Mouse (Mus musculus) hindbrain, postnatal 0 days (tissue): Measurements from ENCODE around the gene Cuedc1. TPM values are rescaled to one million over a fixed set of nuclear protein-coding genes. Genes with fewer than 3 reads are reported as not detected.

Source experiments
- ATAC-seq: fragments of 200-750 bp; cut with Nextera tagmentation; 2 replicates; pipeline ENCODE4 v1.8.0; 2017; ENCODE audit warnings: mild to moderate bottlenecking, moderate TSS enrichment, moderate library complexity
- DNase-seq: peaks from one replicate; pipeline ENCODE4 v3.0.0-alpha.2; 2015; ENCODE audit warnings: low spot score
- H3K27ac ChIP-seq: fragments of 300-500 bp; sonication (generic); 2 replicates; pipeline ENCODE4 v1.5.1; 2014; ENCODE audit warnings: mild to moderate bottlenecking
- H3K27me3 ChIP-seq: fragments of 300-500 bp; sonication (generic); 2 replicates; pipeline ENCODE4 v1.6.1; 2014; ENCODE audit warnings: low read length, mixed read lengths; ENCODE audit not compliant: insufficient read depth
- H3K36me3 ChIP-seq: fragments of 300-500 bp; sonication (generic); 2 replicates; pipeline ENCODE4 v1.6.1; 2014; ENCODE audit warnings: low read length, mixed read lengths; ENCODE audit not compliant: insufficient read depth
- H3K4me1 ChIP-seq: fragments of 300-500 bp; sonication (generic); 2 replicates; pipeline ENCODE4 v1.6.1; 2014; ENCODE audit warnings: antibody characterized with exemption, low read length, mixed read lengths; ENCODE audit not compliant: insufficient read depth
- H3K4me2 ChIP-seq: fragments of 300-500 bp; sonication (generic); 2 replicates; pipeline ENCODE4 v1.6.1; 2014; ENCODE audit warnings: low read depth, mild to moderate bottlenecking, low read length, moderate library complexity, mixed read lengths
- H3K4me3 ChIP-seq: fragments of 300-500 bp; sonication (generic); 2 replicates; pipeline ENCODE4 v1.5.1; 2014; ENCODE audit warnings: low read length
- H3K9ac ChIP-seq: fragments of 300-500 bp; sonication (generic); replicated peaks from 2 replicates; pipeline ENCODE4 v1.6.1; 2014; ENCODE audit warnings: mild to moderate bottlenecking, low read length, moderate library complexity, mixed read lengths
- H3K9me3 ChIP-seq: fragments of 300-500 bp; sonication (generic); 2 replicates; pipeline ENCODE4 v1.6.1; 2016; ENCODE audit warnings: low read length, mixed read lengths
- CTCF ChIP-seq: IDR thresholded peaks from 2 replicates; pipeline ENCODE4 v1.5.1; 2016; ENCODE audit warnings: antibody characterized with exemption, control low read depth, low read depth
- WGBS: fragments of 180-500 bp; shearing (Covaris S2); extraction: QIAGEN DNeasy Blood & Tissue Kit; methylation state at CpG from one replicate; pipeline ENCODE4 v1.1.7; 2014; 5-methylcytosine and 5-hydroxymethylcytosine counted together
- polyA plus RNA-seq: library from polyadenylated mRNA; unstranded; fragments of >200 nt; fragmentation: Nextera tagmentation; extraction: Ambion mirVana; gene quantifications from 2 replicates; pipeline ENCODE4 v1.2.1, GENCODE M21; 2015
- total RNA-seq: library from RNA; depleted of rRNA; stranded (reverse); fragments of >200 nt; gene quantifications from 2 replicates; pipeline ENCODE4 v1.2.3, GENCODE M21; 2014

The Cuedc1 gene
- total and polyA plus RNA-seq, 2 experiments from 2014 or later, result 35.8 to 44.6 TPM

GRCm38 (mm10) chr11:88075701-88076100, 22.2 kb upstream of the Cuedc1 start:
- WGBS, result 37% methylated on average over 1 of the region's 1 CpGs
- peaks cover 36% of the 10 kb centered on the region for H3K36me3 ChIP-seq
- H3K9ac ChIP-seq, result no peak overlapping the region
- H3K27ac ChIP-seq, result no peak overlapping the region
- peaks cover 8% of the 10 kb centered on the region for H3K4me1 ChIP-seq
- DNase-seq, result peak; percentile 32
- TF ChIP-seq CTCF, result peak; percentile 40
- H3K9me3 ChIP-seq, result no peaks in the 10 kb centered on the region
- H3K27me3 ChIP-seq, result no peaks in the 10 kb centered on the region
- no peak overlapping the region for H3K4me2 ChIP-seq
- H3K4me3 ChIP-seq, result no peak overlapping the region
- ATAC-seq, result no peak

GRCm38 (mm10) chr11:88076394-88076793, 21.5 kb upstream of the Cuedc1 start:
- no peak overlapping the region for H3K9ac ChIP-seq
- no peak overlapping the region for H3K4me3 ChIP-seq
- H3K4me1 ChIP-seq, result peaks cover 1% of the 10 kb centered on the region; the same call in 1 of the 2 replicates
- H3K9me3 ChIP-seq, result no peaks in the 10 kb centered on the region
- no peak overlapping the region for H3K4me2 ChIP-seq
- TF ChIP-seq CTCF, result no peak
- WGBS, result 76% methylated on average over 1 of the region's 1 CpGs
- H3K27ac ChIP-seq, result no peak overlapping the region
- ATAC-seq (no peak), DNase-seq (no peak)
- H3K27me3 ChIP-seq, result no peaks in the 10 kb centered on the region
- H3K36me3 ChIP-seq, result peaks cover 38% of the 10 kb centered on the region

GRCm38 (mm10) chr11:88083699-88084098, 14.2 kb upstream of the Cuedc1 start:
- WGBS, result 69% methylated on average over 6 of the region's 6 CpGs
- H3K27me3 ChIP-seq, result no peaks in the 10 kb centered on the region
- no peak overlapping the region for H3K27ac ChIP-seq
- H3K4me3 ChIP-seq, result no peak overlapping the region
- H3K4me2 ChIP-seq, result no peak overlapping the region
- peaks cover 39% of the 10 kb centered on the region for H3K36me3 ChIP-seq
- TF ChIP-seq CTCF, result no peak
- no peak overlapping the region for H3K9ac ChIP-seq
- H3K9me3 ChIP-seq, result no peaks in the 10 kb centered on the region
- no peak for ATAC-seq
- peaks cover 9% of the 10 kb centered on the region for H3K4me1 ChIP-seq
- DNase-seq, result no peak

- no peaks in the 10 kb centered on the region for H3K27me3 ChIP-seq
- peak overlapping the region; percentile 80 for H3K27ac ChIP-seq
- H3K4me1 ChIP-seq, result peaks cover 9% of the 10 kb centered on the region
- peak overlapping the region; percentile 49; the same call in 1 of the 2 replicates for H3K9ac ChIP-seq
- peaks cover 11% of the 10 kb centered on the region; the same call in 1 of the 2 replicates for H3K36me3 ChIP-seq
- peak overlapping the region; percentile 63 for H3K4me2 ChIP-seq
- peak; percentile 97 for DNase-seq
- H3K4me3 ChIP-seq, result peak overlapping the region; percentile 30
- H3K9me3 ChIP-seq, result no peaks in the 10 kb centered on the region
- 0 out of 2 replicates have a peak, but pooled peaks have one; percentile 19 for TF ChIP-seq CTCF
- 4% methylated on average over 25 of the region's 25 CpGs for WGBS
- ATAC-seq, result peak; percentile 99
These were observed 10.9 kb upstream of the Cuedc1 start for GRCm38 (mm10) chr11:88086737-88087627.

- TF ChIP-seq CTCF, result no peak
- Histone ChIP-seq H3K27ac (no peak overlapping the region), H3K4me3 (no peak overlapping the region), H3K9me3 (no peaks in the 10 kb centered on the region), H3K9ac (no peak overlapping the region), H3K4me2 (no peak overlapping the region), H3K27me3 (no peaks in the 10 kb centered on the region), H3K36me3 (no peaks in the 10 kb centered on the region; the same call in 1 of the 2 replicates), H3K4me1 (peaks cover 9% of the 10 kb centered on the region)
- DNase-seq (no peak), ATAC-seq (no peak)
- WGBS, result 61% methylated on average over 5 of the region's 5 CpGs
These were observed 8.7 kb upstream of the Cuedc1 start for GRCm38 (mm10) chr11:88089150-88089549.

GRCm38 (mm10) chr11:88090293-88090692, 7.6 kb upstream of the Cuedc1 start:
- H3K4me1 ChIP-seq, result peaks cover 9% of the 10 kb centered on the region
- WGBS, result 64% methylated on average over 5 of the region's 5 CpGs
- H3K27ac ChIP-seq, result no peak overlapping the region
- ATAC-seq (no peak), DNase-seq (no peak)
- H3K9me3 ChIP-seq, result no peaks in the 10 kb centered on the region
- H3K27me3 ChIP-seq, result no peaks in the 10 kb centered on the region
- H3K36me3 ChIP-seq, result no peaks in the 10 kb centered on the region
- H3K4me2 ChIP-seq, result no peak overlapping the region
- no peak overlapping the region for H3K4me3 ChIP-seq
- no peak for TF ChIP-seq CTCF
- no peak overlapping the region for H3K9ac ChIP-seq

GRCm38 (mm10) chr11:88091949-88092348, 5.9 kb upstream of the Cuedc1 start:
- Histone ChIP-seq H3K4me3 (no peak overlapping the region), H3K4me1 (peaks cover 4% of the 10 kb centered on the region), H3K9me3 (no peaks in the 10 kb centered on the region), H3K36me3 (no peaks in the 10 kb centered on the region), H3K4me2 (no peak overlapping the region), H3K27me3 (no peaks in the 10 kb centered on the region), H3K9ac (no peak overlapping the region), H3K27ac (no peak overlapping the region)
- no peak for ATAC-seq
- DNase-seq, result no peak
- no peak for TF ChIP-seq CTCF
- 88% methylated on average over 1 of the region's 1 CpGs for WGBS
